Mouse (Mus musculus) stomach, postnatal 0 days (tissue): ENCODE results near the gene Oscp1. TPM values are rescaled to one million over a fixed set of nuclear protein-coding genes. Genes with fewer than 3 reads are reported as not detected.

Experiments
- ATAC-seq: fragments of 200-750 bp; cut with Nextera tagmentation; 2 replicates; pipeline ENCODE4 v1.8.0; 2017; ENCODE audit not compliant: low FRiP score, low TSS enrichment
- DNase-seq: peaks from one replicate; pipeline ENCODE4 v3.0.0-alpha.2; 2016; ENCODE audit warnings: low spot score
- H3K27ac ChIP-seq: fragments of 300-500 bp; sonication (generic); replicated peaks from 2 replicates; pipeline ENCODE4 v1.5.1; 2014; ENCODE audit warnings: mild to moderate bottlenecking, control low read depth
- H3K27me3 ChIP-seq: fragments of 300-500 bp; sonication (generic); 2 replicates; pipeline ENCODE4 v1.6.1; 2014; ENCODE audit warnings: low read length; ENCODE audit not compliant: control insufficient read depth, insufficient read depth
- H3K36me3 ChIP-seq: fragments of 300-500 bp; sonication (generic); 2 replicates; pipeline ENCODE4 v1.6.1; 2014; ENCODE audit warnings: low read length, mixed read lengths; ENCODE audit not compliant: control insufficient read depth, insufficient read depth
- H3K4me1 ChIP-seq: fragments of 300-500 bp; sonication (generic); replicated peaks from 2 replicates; pipeline ENCODE4 v1.6.1; 2014; ENCODE audit warnings: antibody characterized with exemption; ENCODE audit not compliant: control insufficient read depth, insufficient read depth
- H3K4me2 ChIP-seq: fragments of 300-500 bp; sonication (generic); replicated peaks from 2 replicates; pipeline ENCODE4 v1.6.1; 2014; ENCODE audit warnings: low read depth, mild to moderate bottlenecking, control low read depth, moderate library complexity
- H3K4me3 ChIP-seq: fragments of 300-500 bp; sonication (generic); 2 replicates; pipeline ENCODE4 v1.5.1; 2014; ENCODE audit warnings: low read depth, low read length, control low read depth
- H3K9ac ChIP-seq: fragments of 300-500 bp; sonication (generic); 2 replicates; pipeline ENCODE4 v1.6.1; 2014; ENCODE audit warnings: mild to moderate bottlenecking, low read length, control low read depth, mixed read lengths
- H3K9me3 ChIP-seq: fragments of 300-500 bp; sonication (generic); 2 replicates; pipeline ENCODE4 v1.6.1; 2016; ENCODE audit warnings: low read length; ENCODE audit not compliant: control insufficient read depth
- CTCF ChIP-seq: IDR thresholded peaks from 2 replicates; pipeline ENCODE4 v1.5.1; 2016; ENCODE audit warnings: antibody characterized with exemption, low read depth, mild to moderate bottlenecking, moderate library complexity
- EP300 ChIP-seq: optimal IDR thresholded peaks from 2 replicates; pipeline ENCODE3; 2016; ENCODE audit warnings: antibody characterized with exemption
- WGBS: fragments of 180-500 bp; shearing (Covaris S2); extraction: QIAGEN DNeasy Blood & Tissue Kit; methylation state at CpG from one replicate; pipeline ENCODE4 v1.1.7; 2014; 5-methylcytosine and 5-hydroxymethylcytosine counted together
- polyA plus RNA-seq: library from polyadenylated mRNA; unstranded; fragments of >200 nt; fragmentation: Nextera tagmentation; extraction: Ambion mirVana; gene quantifications from 2 replicates; pipeline ENCODE4 v1.2.1, GENCODE M21; 2015

Oscp1 gene
- polyA plus RNA-seq, 1 experiment from 2014 or later: 3.6 TPM

- Histone ChIP-seq H3K4me2 (peak overlapping the region; percentile 90), H3K27ac (peak overlapping the region; percentile 95), H3K4me3 (peak overlapping the region; percentile 97), H3K36me3 (no peaks in the 10 kb centered on the region), H3K27me3 (no peaks in the 10 kb centered on the region), H3K9ac (peak overlapping the region; percentile 57), H3K9me3 (no peaks in the 10 kb centered on the region), H3K4me1 (peaks cover 9% of the 10 kb centered on the region)
- DNase-seq: peak; percentile 93
- ATAC-seq: peak; percentile 80
- WGBS: under 1% methylated on average over 15 of the region's 15 CpGs
- TF ChIP-seq EP300 (no peak), CTCF (peak; percentile 22; the same call in 1 of the 2 replicates)
These were observed 44.8 kb downstream of the Oscp1 start for GRCm38 (mm10) chr4:126103057-126103581.

GRCm38 (mm10) chr4:126103590-126104068 is 45.3 kb downstream of the Oscp1 start, which contains the start of gene Stk40:
Stk40 (plus strand) TSS chr4:126103957.
- Histone ChIP-seq H3K36me3 (no peaks in the 10 kb centered on the region), H3K4me2 (peak within 1 kb of the TSS; percentile 90), H3K4me1 (peaks cover 9% of the 10 kb centered on the region), H3K4me3 (peak within 1 kb of the TSS; percentile 97), H3K27me3 (no peaks in the 10 kb centered on the region), H3K27ac (peak within 1 kb of the TSS; percentile 95), H3K9me3 (no peaks in the 10 kb centered on the region), H3K9ac (peak within 1 kb of the TSS; percentile 95)
- TF ChIP-seq CTCF (peak; percentile 83), EP300 (peak; percentile 38)
- DNase-seq (peak; percentile 98), ATAC-seq (peak; percentile 95)
- 1% methylated on average over 34 of the region's 34 CpGs for WGBS

- Histone ChIP-seq H3K27me3 (no peaks in the 10 kb centered on the region), H3K4me1 (peaks cover 9% of the 10 kb centered on the region), H3K4me2 (peak overlapping the region; percentile 90), H3K9me3 (no peaks in the 10 kb centered on the region), H3K36me3 (no peaks in the 10 kb centered on the region), H3K9ac (peak overlapping the region; percentile 95), H3K4me3 (peak overlapping the region; percentile 97), H3K27ac (peak overlapping the region; percentile 95)
- TF ChIP-seq EP300 (no peak), CTCF (no peak)
- peak; percentile 3; the same call in 1 of the 2 replicates for ATAC-seq
- 2% methylated on average over 34 of the region's 34 CpGs for WGBS
- peak; percentile 68 for DNase-seq
These were observed 46.1 kb downstream of the Oscp1 start for GRCm38 (mm10) chr4:126104261-126105075.

GRCm38 (mm10) chr4:126105131-126105783 is 46.9 kb downstream of the Oscp1 start:
- no peaks in the 10 kb centered on the region for H3K36me3 ChIP-seq
- H3K4me3 ChIP-seq: peak overlapping the region; percentile 97
- peak overlapping the region; percentile 95; the same call in 1 of the 2 replicates for H3K9ac ChIP-seq
- peaks cover 16% of the 10 kb centered on the region for H3K4me1 ChIP-seq
- no peak overlapping the region for H3K27ac ChIP-seq
- DNase-seq: no peak
- WGBS: 67% methylated on average over 7 of the region's 7 CpGs
- H3K9me3 ChIP-seq: no peaks in the 10 kb centered on the region
- no peak for ATAC-seq
- TF ChIP-seq CTCF (no peak), EP300 (no peak)
- H3K27me3 ChIP-seq: no peaks in the 10 kb centered on the region
- peak overlapping the region; percentile 90 for H3K4me2 ChIP-seq

- Histone ChIP-seq H3K9me3 (no peaks in the 10 kb centered on the region), H3K36me3 (no peaks in the 10 kb centered on the region), H3K4me1 (peaks cover 15% of the 10 kb centered on the region; the same call in 1 of the 2 replicates), H3K9ac (no peak overlapping the region), H3K27ac (peak overlapping the region; percentile 40; the same call in 1 of the 2 replicates), H3K27me3 (no peaks in the 10 kb centered on the region), H3K4me3 (no peak overlapping the region), H3K4me2 (no peak overlapping the region)
- no peak for DNase-seq
- TF ChIP-seq CTCF (no peak), EP300 (no peak)
- 55% methylated on average over 8 of the region's 8 CpGs for WGBS
- ATAC-seq: no peak
These were observed 49.8 kb downstream of the Oscp1 start for GRCm38 (mm10) chr4:126108061-126108740.
